Mouse (Mus musculus) forebrain, embryonic 12.5 days (tissue): Measurements from ENCODE around the gene Sema4d. TPM values are rescaled to one million over a fixed set of nuclear protein-coding genes. Genes with fewer than 3 reads are reported as not detected.
A peak's percentile ranks its signal among the peaks of the same experiment; 100 is the strongest.

Experiments used
- ATAC-seq: fragments of 200-750 bp; cut with Nextera tagmentation; 2 replicates; pipeline ENCODE4 v1.8.0; 2017; ENCODE audit warnings: moderate TSS enrichment; ENCODE audit not compliant: low FRiP score
- H3K27ac ChIP-seq: fragments of 300-500 bp; sonication (generic); 2 replicates; pipeline ENCODE4 v1.5.1; 2016; ENCODE audit warnings: mild to moderate bottlenecking
- H3K27me3 ChIP-seq: fragments of 300-500 bp; sonication (generic); 2 replicates; pipeline ENCODE4 v1.6.1; 2016; ENCODE audit warnings: mild to moderate bottlenecking
- H3K36me3 ChIP-seq: fragments of 300-500 bp; sonication (generic); replicated peaks from 2 replicates; pipeline ENCODE4 v1.6.1; 2016; ENCODE audit warnings: mild to moderate bottlenecking
- H3K4me1 ChIP-seq: fragments of 300-500 bp; sonication (generic); 2 replicates; pipeline ENCODE4 v1.6.1; 2016
- H3K4me2 ChIP-seq: fragments of 300-500 bp; sonication (generic); 2 replicates; pipeline ENCODE4 v1.6.1; 2016; ENCODE audit warnings: mild to moderate bottlenecking, moderate library complexity
- H3K4me3 ChIP-seq: fragments of 300-500 bp; sonication (generic); replicated peaks from 2 replicates; pipeline ENCODE4 v1.5.1; 2016; ENCODE audit warnings: mild to moderate bottlenecking
- H3K9ac ChIP-seq: fragments of 300-500 bp; sonication (generic); 2 replicates; pipeline ENCODE4 v1.6.1; 2016; ENCODE audit warnings: mild to moderate bottlenecking
- H3K9me3 ChIP-seq: fragments of 300-500 bp; sonication (generic); 2 replicates; pipeline ENCODE4 v1.6.1; 2016
- WGBS: fragments of 180-500 bp; shearing (Covaris S2); methylation state at CpG from one replicate; pipeline ENCODE4 v1.1.7; 2016; 5-methylcytosine and 5-hydroxymethylcytosine counted together
- polyA plus RNA-seq: library from polyadenylated mRNA; unstranded; fragments of >200 nt; fragmentation: Nextera tagmentation; extraction: Ambion mirVana; gene quantifications from 2 replicates; pipeline ENCODE4 v1.2.1, GENCODE M21; 2016

Sema4d gene
- polyA plus RNA-seq, 1 experiment from 2014 or later, result 8.2 TPM

- no peaks in the 10 kb centered on the region for H3K27me3 ChIP-seq
- 94% methylated on average over 14 of the region's 14 CpGs for WGBS
- no peak overlapping the region for H3K4me2 ChIP-seq
- no peaks in the 10 kb centered on the region for H3K4me1 ChIP-seq
- no peak overlapping the region for H3K9ac ChIP-seq
- H3K9me3 ChIP-seq, result no peaks in the 10 kb centered on the region
- ATAC-seq, result no peak
- H3K27ac ChIP-seq, result no peak overlapping the region
- no peaks in the 10 kb centered on the region for H3K36me3 ChIP-seq
- H3K4me3 ChIP-seq, result no peak overlapping the region
Measured at GRCm38 (mm10) chr13:51770647-51771427, 22.7 kb downstream of the Sema4d start.

- no peak overlapping the region for H3K9ac ChIP-seq
- 84% methylated on average over 14 of the region's 14 CpGs for WGBS
Measured at GRCm38 (mm10) chr13:51767991-51768761, 25.4 kb downstream of the Sema4d start.

GRCm38 (mm10) chr13:51767513-51767912 lies 26.0 kb downstream of the Sema4d start:
- no peak overlapping the region for H3K27ac ChIP-seq
- H3K9me3 ChIP-seq, result no peaks in the 10 kb centered on the region
- no peaks in the 10 kb centered on the region for H3K4me1 ChIP-seq
- 83% methylated on average over 8 of the region's 8 CpGs for WGBS
- no peaks in the 10 kb centered on the region for H3K36me3 ChIP-seq
- no peaks in the 10 kb centered on the region for H3K27me3 ChIP-seq
- H3K4me3 ChIP-seq, result no peak overlapping the region
- no peak overlapping the region for H3K9ac ChIP-seq
- H3K4me2 ChIP-seq, result no peak overlapping the region
- no peak for ATAC-seq

More at GRCm38 (mm10) chr13:51767991-51768761, 25.4 kb downstream of the Sema4d start:
- no peaks in the 10 kb centered on the region for H3K36me3 ChIP-seq
- H3K27me3 ChIP-seq, result no peaks in the 10 kb centered on the region
- ATAC-seq, result no peak
- H3K27ac ChIP-seq, result no peak overlapping the region
- H3K4me3 ChIP-seq, result no peak overlapping the region
- H3K4me2 ChIP-seq, result no peak overlapping the region
- no peaks in the 10 kb centered on the region for H3K4me1 ChIP-seq
- H3K9me3 ChIP-seq, result no peaks in the 10 kb centered on the region

- Histone ChIP-seq H3K9ac (no peak overlapping the region), H3K4me3 (no peak overlapping the region), H3K9me3 (no peaks in the 10 kb centered on the region), H3K27ac (no peak overlapping the region), H3K36me3 (no peaks in the 10 kb centered on the region), H3K4me1 (peaks cover 3% of the 10 kb centered on the region), H3K27me3 (no peaks in the 10 kb centered on the region), H3K4me2 (no peak overlapping the region)
- no peak for ATAC-seq
- 90% methylated on average over 4 of the region's 4 CpGs for WGBS
Measured at GRCm38 (mm10) chr13:51766756-51767155, 26.8 kb downstream of the Sema4d start.

- peaks cover 17% of the 10 kb centered on the region for H3K4me1 ChIP-seq
- no peaks in the 10 kb centered on the region for H3K9me3 ChIP-seq
- H3K4me2 ChIP-seq, result no peak overlapping the region
- H3K4me3 ChIP-seq, result no peak overlapping the region
- no peak overlapping the region for H3K27ac ChIP-seq
- no peak for ATAC-seq
- 83% methylated on average over 5 of the region's 5 CpGs for WGBS
- H3K27me3 ChIP-seq, result no peaks in the 10 kb centered on the region
- H3K9ac ChIP-seq, result no peak overlapping the region
- H3K36me3 ChIP-seq, result no peaks in the 10 kb centered on the region
Measured at GRCm38 (mm10) chr13:51765369-51765768, 28.2 kb downstream of the Sema4d start.

- H3K27me3 ChIP-seq, result no peaks in the 10 kb centered on the region
- no peak overlapping the region for H3K4me3 ChIP-seq
- WGBS, result 90% methylated on average over 12 of the region's 12 CpGs
- no peak overlapping the region for H3K9ac ChIP-seq
- H3K36me3 ChIP-seq, result no peaks in the 10 kb centered on the region
- H3K9me3 ChIP-seq, result no peaks in the 10 kb centered on the region
- peak overlapping the region; percentile 14; the same call in 1 of the 2 replicates for H3K27ac ChIP-seq
- peaks cover 18% of the 10 kb centered on the region for H3K4me1 ChIP-seq
- no peak overlapping the region for H3K4me2 ChIP-seq
- ATAC-seq, result no peak
Measured at GRCm38 (mm10) chr13:51763019-51763698, 30.4 kb downstream of the Sema4d start.

- H3K27ac ChIP-seq, result peak overlapping the region; percentile 82
- H3K36me3 ChIP-seq, result no peaks in the 10 kb centered on the region
- no peaks in the 10 kb centered on the region for H3K27me3 ChIP-seq
- H3K4me1 ChIP-seq, result peaks cover 33% of the 10 kb centered on the region
- H3K4me2 ChIP-seq, result no peak overlapping the region
- 23% methylated on average over 10 of the region's 10 CpGs for WGBS
- no peak overlapping the region for H3K4me3 ChIP-seq
- ATAC-seq, result peak; percentile 68
- no peaks in the 10 kb centered on the region for H3K9me3 ChIP-seq
- H3K9ac ChIP-seq, result no peak overlapping the region
Measured at GRCm38 (mm10) chr13:51761186-51761813, 32.2 kb downstream of the Sema4d start.

- Histone ChIP-seq H3K9me3 (no peaks in the 10 kb centered on the region), H3K4me3 (no peak overlapping the region), H3K9ac (no peak overlapping the region), H3K4me1 (peaks cover 38% of the 10 kb centered on the region), H3K27ac (no peak overlapping the region), H3K4me2 (no peak overlapping the region), H3K36me3 (no peaks in the 10 kb centered on the region), H3K27me3 (no peaks in the 10 kb centered on the region)
- no peak for ATAC-seq
- WGBS, result 88% methylated on average over 6 of the region's 6 CpGs
Measured at GRCm38 (mm10) chr13:51759256-51759987, 34.1 kb downstream of the Sema4d start.

GRCm38 (mm10) chr13:51758428-51758827 lies 35.1 kb downstream of the Sema4d start:
- WGBS, result 89% methylated on average over 9 of the region's 9 CpGs
- Histone ChIP-seq H3K9ac (no peak overlapping the region), H3K4me1 (peaks cover 48% of the 10 kb centered on the region), H3K4me2 (no peak overlapping the region), H3K27me3 (0 out of 2 replicates have a peak, but pooled peaks cover 2% of the 10 kb centered on the region), H3K9me3 (no peaks in the 10 kb centered on the region), H3K36me3 (no peaks in the 10 kb centered on the region), H3K27ac (no peak overlapping the region), H3K4me3 (no peak overlapping the region)
- ATAC-seq, result no peak

- Histone ChIP-seq H3K36me3 (no peaks in the 10 kb centered on the region), H3K4me2 (no peak overlapping the region), H3K4me1 (peaks cover 61% of the 10 kb centered on the region), H3K27me3 (0 out of 2 replicates have a peak, but pooled peaks cover 2% of the 10 kb centered on the region), H3K27ac (no peak overlapping the region), H3K9ac (no peak overlapping the region), H3K4me3 (no peak overlapping the region), H3K9me3 (no peaks in the 10 kb centered on the region)
- 80% methylated on average over 2 of the region's 2 CpGs for WGBS
- ATAC-seq, result no peak
Measured at GRCm38 (mm10) chr13:51757099-51757498, 36.4 kb downstream of the Sema4d start.

GRCm38 (mm10) chr13:51756563-51756962 lies 37.0 kb downstream of the Sema4d start:
- no peak overlapping the region for H3K27ac ChIP-seq
- ATAC-seq, result no peak
- H3K27me3 ChIP-seq, result 0 out of 2 replicates have a peak, but pooled peaks cover 2% of the 10 kb centered on the region
- H3K9ac ChIP-seq, result no peak overlapping the region
- H3K4me2 ChIP-seq, result no peak overlapping the region
- 80% methylated on average over 3 of the region's 3 CpGs for WGBS
- no peaks in the 10 kb centered on the region for H3K36me3 ChIP-seq
- H3K9me3 ChIP-seq, result no peaks in the 10 kb centered on the region
- no peak overlapping the region for H3K4me3 ChIP-seq
- H3K4me1 ChIP-seq, result peaks cover 57% of the 10 kb centered on the region
